Mouse (Mus musculus) lung, postnatal 0 days (tissue): ENCODE measurements around the gene Pbx1. TPM values are rescaled to one million over a fixed set of nuclear protein-coding genes. Genes with fewer than 3 reads are reported as not detected.

ENCODE experiments used
- ATAC-seq: fragments of 200-750 bp; cut with Nextera tagmentation; 2 replicates; pipeline ENCODE4 v1.8.0; 2017; ENCODE audit warnings: moderate library complexity
- DNase-seq: peaks from one replicate; pipeline ENCODE4 v3.0.0-alpha.2; 2016; ENCODE audit warnings: low spot score
- H3K27ac ChIP-seq: fragments of 300-500 bp; sonication (generic); 2 replicates; pipeline ENCODE4 v1.5.1; 2014; ENCODE audit warnings: antibody characterized with exemption, mild to moderate bottlenecking, low read length, mixed read lengths
- H3K27me3 ChIP-seq: fragments of 300-500 bp; sonication (generic); replicated peaks from 2 replicates; pipeline ENCODE4 v1.6.1; 2014; ENCODE audit warnings: low read length, mixed read lengths; ENCODE audit not compliant: insufficient read depth
- H3K36me3 ChIP-seq: fragments of 300-500 bp; sonication (generic); 2 replicates; pipeline ENCODE4 v1.6.1; 2014; ENCODE audit warnings: low read length, mixed read lengths; ENCODE audit not compliant: insufficient read depth
- H3K4me1 ChIP-seq: fragments of 300-500 bp; sonication (generic); 2 replicates; pipeline ENCODE4 v1.6.1; 2014; ENCODE audit warnings: antibody characterized with exemption, low read depth, low read length, mixed read lengths; ENCODE audit not compliant: insufficient read depth
- H3K4me2 ChIP-seq: fragments of 300-500 bp; sonication (generic); replicated peaks from 2 replicates; pipeline ENCODE4 v1.6.1; 2014; ENCODE audit warnings: low read depth, mild to moderate bottlenecking, low read length, moderate library complexity, mixed read lengths
- H3K4me3 ChIP-seq: fragments of 300-500 bp; sonication (generic); 2 replicates; pipeline ENCODE4 v1.5.1; 2014; ENCODE audit warnings: low read depth, low read length
- H3K9ac ChIP-seq: fragments of 300-500 bp; sonication (generic); replicated peaks from 2 replicates; pipeline ENCODE4 v1.6.1; 2014; ENCODE audit warnings: low read depth, mild to moderate bottlenecking
- H3K9me3 ChIP-seq: fragments of 300-500 bp; sonication (generic); 2 replicates; pipeline ENCODE4 v1.6.1; 2016; ENCODE audit warnings: low read length, mixed read lengths
- CTCF ChIP-seq: IDR thresholded peaks from 2 replicates; pipeline ENCODE4 v1.5.1; 2016; ENCODE audit warnings: antibody characterized with exemption, mild to moderate bottlenecking
- EP300 ChIP-seq: IDR thresholded peaks from 2 replicates; pipeline ENCODE4 v1.6.1; 2016; ENCODE audit warnings: antibody characterized with exemption, mild to moderate bottlenecking, control low read depth
- WGBS: fragments of 180-500 bp; shearing (Covaris S2); extraction: QIAGEN DNeasy Blood & Tissue Kit; methylation state at CpG from one replicate; pipeline ENCODE4 v1.1.7; 2014; 5-methylcytosine and 5-hydroxymethylcytosine counted together
- polyA plus RNA-seq: library from polyadenylated mRNA; unstranded; fragments of >200 nt; fragmentation: Nextera tagmentation; extraction: Ambion mirVana; gene quantifications from 2 replicates; pipeline ENCODE4 v1.2.1, GENCODE M21; 2015

Gene Pbx1
- polyA plus RNA-seq, 1 experiment from 2014 or later = 23.9 TPM

- ATAC-seq = no peak
Measured at GRCm38 (mm10) chr1:168383832-168384593, 48.1 kb downstream of the Pbx1 start.

GRCm38 (mm10) chr1:168382823-168383157 is 49.3 kb downstream of the Pbx1 start:
- H3K4me3 ChIP-seq = no peak overlapping the region
- WGBS = 20% methylated on average over 4 of the region's 4 CpGs
- no peak overlapping the region for H3K9ac ChIP-seq
- no peaks in the 10 kb centered on the region for H3K36me3 ChIP-seq
- no peaks in the 10 kb centered on the region for H3K9me3 ChIP-seq
- no peaks in the 10 kb centered on the region for H3K27me3 ChIP-seq
- DNase-seq = peak; percentile 57
- TF ChIP-seq EP300 (no peak), CTCF (no peak)
- peak; percentile 47 for ATAC-seq
- H3K27ac ChIP-seq = no peak overlapping the region
- no peak overlapping the region for H3K4me2 ChIP-seq
- H3K4me1 ChIP-seq = peaks cover 28% of the 10 kb centered on the region

More at GRCm38 (mm10) chr1:168383832-168384593, 48.1 kb downstream of the Pbx1 start:
- H3K4me1 ChIP-seq = peaks cover 28% of the 10 kb centered on the region
- H3K36me3 ChIP-seq = no peaks in the 10 kb centered on the region
- H3K4me3 ChIP-seq = no peak overlapping the region
- no peaks in the 10 kb centered on the region for H3K27me3 ChIP-seq
- H3K9me3 ChIP-seq = no peaks in the 10 kb centered on the region
- H3K9ac ChIP-seq = no peak overlapping the region
- no peak overlapping the region for H3K27ac ChIP-seq
- WGBS = 57% methylated on average over 5 of the region's 5 CpGs
- H3K4me2 ChIP-seq = no peak overlapping the region
- TF ChIP-seq CTCF (no peak), EP300 (no peak)
- no peak for DNase-seq

GRCm38 (mm10) chr1:168382106-168382822 is 49.8 kb downstream of the Pbx1 start:
- H3K9me3 ChIP-seq = no peaks in the 10 kb centered on the region
- no peak overlapping the region for H3K9ac ChIP-seq
- DNase-seq (no peak), ATAC-seq (no peak)
- H3K27me3 ChIP-seq = no peaks in the 10 kb centered on the region
- WGBS = 43% methylated on average over 9 of the region's 9 CpGs
- no peak overlapping the region for H3K4me2 ChIP-seq
- H3K27ac ChIP-seq = no peak overlapping the region
- no peaks in the 10 kb centered on the region for H3K36me3 ChIP-seq
- no peak overlapping the region for H3K4me3 ChIP-seq
- TF ChIP-seq CTCF = no peak
- TF ChIP-seq EP300 = no peak
- H3K4me1 ChIP-seq = peaks cover 28% of the 10 kb centered on the region

DNA sequence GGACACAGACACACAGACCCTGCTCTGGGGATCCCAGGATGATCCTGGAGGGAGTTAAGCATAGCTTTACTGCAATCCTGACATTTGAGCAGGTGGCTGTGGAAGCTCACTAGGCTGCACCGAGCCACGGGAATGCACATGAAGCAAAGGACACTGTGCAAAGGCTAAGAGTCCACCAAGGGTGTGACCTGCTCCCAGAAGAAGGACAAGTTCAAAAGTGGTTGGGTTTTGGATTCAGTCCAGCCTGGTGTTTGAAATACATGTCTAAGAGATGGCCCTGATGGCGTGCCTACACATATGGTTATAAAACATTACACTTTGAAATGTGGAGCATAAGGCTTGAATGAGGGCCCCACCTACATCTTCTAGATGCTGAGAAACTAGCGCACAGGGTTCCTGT is 50.6 kb downstream of the Pbx1 start:
- Histone ChIP-seq H3K27ac (peak overlapping the region; percentile 20; the same call in 1 of the 2 replicates), H3K4me2 (no peak overlapping the region), H3K4me3 (no peak overlapping the region), H3K9ac (no peak overlapping the region), H3K9me3 (no peaks in the 10 kb centered on the region), H3K36me3 (no peaks in the 10 kb centered on the region), H3K4me1 (peaks cover 28% of the 10 kb centered on the region), H3K27me3 (no peaks in the 10 kb centered on the region)
- 42% methylated on average over 4 of the region's 4 CpGs for WGBS
- no peak for ATAC-seq
- no peak for TF ChIP-seq CTCF
- TF ChIP-seq EP300 = no peak
- no peak for DNase-seq

DNA sequence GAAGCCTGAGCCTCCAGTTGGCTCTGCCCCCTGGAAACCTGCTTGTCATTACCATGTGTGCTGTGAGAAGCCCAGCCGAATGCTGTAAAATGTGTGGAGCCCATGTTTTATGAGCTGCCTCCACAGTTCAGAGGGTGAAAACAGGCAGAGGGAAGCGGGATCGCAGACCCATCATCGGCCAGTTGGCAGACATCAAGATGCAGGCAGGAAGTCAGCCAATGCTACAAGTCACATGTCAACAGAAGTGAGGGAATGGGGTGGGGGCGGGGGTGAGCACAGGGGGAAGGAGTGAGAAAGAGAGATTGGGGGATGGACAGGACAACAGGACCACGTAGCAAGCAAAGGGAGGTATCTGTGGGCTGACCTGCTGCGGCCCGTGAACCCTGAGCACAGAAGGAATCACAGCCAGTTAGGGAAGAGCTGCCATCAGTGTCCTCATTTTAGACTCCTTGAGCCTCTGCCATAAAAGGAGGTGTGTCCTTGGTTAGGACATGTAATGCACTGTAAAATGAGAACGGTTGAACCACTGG is 51.8 kb downstream of the Pbx1 start:
- Histone ChIP-seq H3K4me3 (no peak overlapping the region), H3K4me2 (no peak overlapping the region), H3K27ac (peak overlapping the region; percentile 14; the same call in 1 of the 2 replicates), H3K36me3 (no peaks in the 10 kb centered on the region), H3K9me3 (no peaks in the 10 kb centered on the region), H3K9ac (no peak overlapping the region), H3K4me1 (peaks cover 21% of the 10 kb centered on the region), H3K27me3 (no peaks in the 10 kb centered on the region)
- WGBS = 46% methylated on average over 9 of the region's 9 CpGs
- DNase-seq (peak; percentile 72), ATAC-seq (peak; percentile 67)
- no peak for TF ChIP-seq EP300
- TF ChIP-seq CTCF = no peak

DNA sequence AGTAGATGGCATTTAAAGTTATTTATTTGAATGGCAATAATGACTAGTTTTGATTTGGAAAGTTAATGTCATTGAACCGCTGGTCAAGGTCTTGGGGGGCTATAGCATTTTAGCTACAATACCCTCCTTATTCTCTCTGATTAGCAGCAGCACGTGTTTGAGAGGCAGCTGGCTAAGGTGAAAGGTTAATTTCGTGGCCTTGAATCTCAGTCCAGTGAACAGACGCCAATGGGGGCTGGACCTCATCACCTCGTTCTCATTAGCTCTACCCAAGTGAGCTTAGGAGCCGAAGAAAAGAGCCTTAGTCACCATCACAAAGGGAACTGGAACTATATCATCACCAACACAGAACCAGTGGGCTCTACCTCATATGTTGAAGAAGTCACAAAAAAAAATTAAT is 54.4 kb downstream of the Pbx1 start:
- H3K9me3 ChIP-seq = no peaks in the 10 kb centered on the region
- no peaks in the 10 kb centered on the region for H3K27me3 ChIP-seq
- H3K9ac ChIP-seq = no peak overlapping the region
- TF ChIP-seq CTCF = no peak
- no peak for TF ChIP-seq EP300
- H3K4me3 ChIP-seq = no peak overlapping the region
- no peak overlapping the region for H3K27ac ChIP-seq
- no peak overlapping the region for H3K4me2 ChIP-seq
- 66% methylated on average over 6 of the region's 6 CpGs for WGBS
- H3K36me3 ChIP-seq = no peaks in the 10 kb centered on the region
- DNase-seq (no peak), ATAC-seq (no peak)
- H3K4me1 ChIP-seq = peaks cover 19% of the 10 kb centered on the region
